Mouse (Mus musculus) megakaryocyte, embryonic 14.5 days (primary cell): ENCODE results near the gene Cdc42ep4. TPM values are rescaled to one million over a fixed set of nuclear protein-coding genes. Genes with fewer than 3 reads are reported as not detected.

ENCODE experiments used
- H3K27me3 ChIP-seq: replicated peaks from 2 replicates; pipeline ENCODE3; 2012; ENCODE audit warnings: inconsistent platforms
- H3K36me3 ChIP-seq: replicated peaks from 2 replicates; pipeline ENCODE3; 2012; ENCODE audit warnings: low read length, inconsistent platforms, mixed read lengths
- H3K4me1 ChIP-seq: 2 replicates; pipeline ENCODE4 v1.6.1; 2012; ENCODE audit warnings: inconsistent platforms
- H3K4me3 ChIP-seq: replicated peaks from 2 replicates; pipeline ENCODE3; 2012; ENCODE audit warnings: moderate library complexity, mild to moderate bottlenecking, inconsistent platforms
- H3K9me3 ChIP-seq: 2 replicates; pipeline ENCODE4 v1.6.1; 2012; ENCODE audit warnings: inconsistent platforms
- FLI1 ChIP-seq: IDR thresholded peaks from 2 replicates; pipeline ENCODE4 v1.6.1; 2012; ENCODE audit warnings: low read length, inconsistent platforms, mixed read lengths
- GATA1 ChIP-seq: IDR thresholded peaks from 3 replicates; pipeline ENCODE4 v1.6.1; 2012; ENCODE audit warnings: mixed read lengths, low read length, inconsistent platforms, borderline replicate concordance
- polyA plus RNA-seq: library from polyadenylated mRNA; stranded (reverse); fragments of >175 nt; gene quantifications from 2 replicates; pipeline ENCODE4 v1.2.3, GENCODE M21; 2012; ENCODE audit warnings: low replicate concordance; ENCODE audit not compliant: insufficient read depth

Cdc42ep4 gene
- polyA plus RNA-seq, 1 experiment, result 9.4 TPM

- Histone ChIP-seq H3K4me1 (peaks cover 63% of the 10 kb centered on the region), H3K9me3 (peaks cover 13% of the 10 kb centered on the region), H3K27me3 (peaks cover 7% of the 10 kb centered on the region), H3K4me3 (peak overlapping the region; percentile 46), H3K36me3 (peaks cover 14% of the 10 kb centered on the region)
- no peak for TF ChIP-seq GATA1
- TF ChIP-seq FLI1, result no peak
These were observed 13.8 kb downstream of the Cdc42ep4 start for GRCm38 (mm10) chr11:113737912-113738311.

- H3K4me3 ChIP-seq, result peak overlapping the region; percentile 46
- peaks cover 7% of the 10 kb centered on the region for H3K27me3 ChIP-seq
- TF ChIP-seq FLI1, result no peak
- no peak for TF ChIP-seq GATA1
- H3K4me1 ChIP-seq, result peaks cover 67% of the 10 kb centered on the region
- H3K9me3 ChIP-seq, result peaks cover 9% of the 10 kb centered on the region
- peaks cover 10% of the 10 kb centered on the region for H3K36me3 ChIP-seq
These were observed 14.2 kb downstream of the Cdc42ep4 start for GRCm38 (mm10) chr11:113737553-113737854.

GRCm38 (mm10) chr11:113736848-113737552 lies 14.7 kb downstream of the Cdc42ep4 start:
- H3K36me3 ChIP-seq, result peaks cover 6% of the 10 kb centered on the region
- H3K4me3 ChIP-seq, result no peak overlapping the region
- peaks cover 10% of the 10 kb centered on the region for H3K27me3 ChIP-seq
- TF ChIP-seq GATA1 (no peak), FLI1 (no peak)
- peaks cover 72% of the 10 kb centered on the region for H3K4me1 ChIP-seq
- H3K9me3 ChIP-seq, result peaks cover 4% of the 10 kb centered on the region

GRCm38 (mm10) chr11:113735151-113735550 lies 16.5 kb downstream of the Cdc42ep4 start:
- H3K27me3 ChIP-seq, result peaks cover 20% of the 10 kb centered on the region
- H3K4me3 ChIP-seq, result no peak overlapping the region
- peaks cover 72% of the 10 kb centered on the region for H3K4me1 ChIP-seq
- no peaks in the 10 kb centered on the region for H3K36me3 ChIP-seq
- no peaks in the 10 kb centered on the region for H3K9me3 ChIP-seq
- no peak for TF ChIP-seq FLI1
- no peak for TF ChIP-seq GATA1

GRCm38 (mm10) chr11:113733631-113734364 lies 17.9 kb downstream of the Cdc42ep4 start:
- TF ChIP-seq FLI1, result no peak
- TF ChIP-seq GATA1, result no peak
- H3K4me1 ChIP-seq, result peaks cover 63% of the 10 kb centered on the region
- no peaks in the 10 kb centered on the region for H3K9me3 ChIP-seq
- peaks cover 10% of the 10 kb centered on the region for H3K36me3 ChIP-seq
- peak overlapping the region; percentile 50 for H3K4me3 ChIP-seq
- H3K27me3 ChIP-seq, result peaks cover 23% of the 10 kb centered on the region

GRCm38 (mm10) chr11:113731945-113732612 lies 19.6 kb downstream of the Cdc42ep4 start:
- H3K36me3 ChIP-seq, result peaks cover 27% of the 10 kb centered on the region
- H3K27me3 ChIP-seq, result peaks cover 25% of the 10 kb centered on the region
- H3K4me1 ChIP-seq, result peaks cover 49% of the 10 kb centered on the region
- no peak overlapping the region for H3K4me3 ChIP-seq
- TF ChIP-seq GATA1 (no peak), FLI1 (no peak)
- no peaks in the 10 kb centered on the region for H3K9me3 ChIP-seq

- no peaks in the 10 kb centered on the region for H3K9me3 ChIP-seq
- no peak for TF ChIP-seq FLI1
- no peak for TF ChIP-seq GATA1
- H3K4me3 ChIP-seq, result no peak overlapping the region
- peaks cover 21% of the 10 kb centered on the region for H3K27me3 ChIP-seq
- H3K4me1 ChIP-seq, result peaks cover 45% of the 10 kb centered on the region
- H3K36me3 ChIP-seq, result peaks cover 34% of the 10 kb centered on the region
These were observed 20.8 kb downstream of the Cdc42ep4 start for GRCm38 (mm10) chr11:113730879-113731278.

GRCm38 (mm10) chr11:113729917-113730316 lies 21.8 kb downstream of the Cdc42ep4 start:
- TF ChIP-seq GATA1 (no peak), FLI1 (no peak)
- H3K4me1 ChIP-seq, result peaks cover 39% of the 10 kb centered on the region
- peaks cover 34% of the 10 kb centered on the region for H3K36me3 ChIP-seq
- no peaks in the 10 kb centered on the region for H3K9me3 ChIP-seq
- no peak overlapping the region for H3K4me3 ChIP-seq
- peaks cover 21% of the 10 kb centered on the region for H3K27me3 ChIP-seq

- no peak overlapping the region for H3K4me3 ChIP-seq
- H3K27me3 ChIP-seq, result peaks cover 22% of the 10 kb centered on the region
- peaks cover 34% of the 10 kb centered on the region for H3K4me1 ChIP-seq
- H3K36me3 ChIP-seq, result peaks cover 34% of the 10 kb centered on the region
- no peaks in the 10 kb centered on the region for H3K9me3 ChIP-seq
- TF ChIP-seq FLI1 (no peak), GATA1 (no peak)
These were observed 22.4 kb downstream of the Cdc42ep4 start for GRCm38 (mm10) chr11:113729239-113729638.

- Histone ChIP-seq H3K27me3 (peaks cover 24% of the 10 kb centered on the region), H3K4me3 (no peak overlapping the region), H3K36me3 (peaks cover 34% of the 10 kb centered on the region), H3K9me3 (no peaks in the 10 kb centered on the region), H3K4me1 (peaks cover 22% of the 10 kb centered on the region)
- TF ChIP-seq GATA1, result no peak
- no peak for TF ChIP-seq FLI1
These were observed 23.7 kb downstream of the Cdc42ep4 start for GRCm38 (mm10) chr11:113727992-113728391.
